In genomic region chr17:17856612-17857011, GRCm38 (mm10) we compare ENCODE assay signal across 35 mouse cellular contexts. TPM values are rescaled to one million over a fixed set of nuclear protein-coding genes. Genes with fewer than 3 reads are reported as not detected.
A peak's percentile ranks its signal among the peaks of the same experiment; 100 is the strongest.
DNase-seq lines count a peak whose midpoint lies in the region; ATAC-seq and TF ChIP-seq lines count a peak whose summit lies in the region.
"Had no signal": no experiment of that assay in that cellular context is flagged by ENCODE, and none has a peak within 500 bp of the region (broad histone marks: within the 10 kb centered on the region; RNA-seq: fewer than 3 reads in every experiment).

No protein-coding gene starts in this region.

- 0 out of 2 replicates have a peak, but pooled peaks cover 2% of the 10 kb centered on the region for H3K27me3 ChIP-seq in liver, embryonic 13.5 days
- H3K27me3 ChIP-seq: embryonic facial prominence, embryonic 13.5 days; forebrain, embryonic 13.5 days; intestine, embryonic 15.5 days; limb, embryonic 13.5 days; midbrain, embryonic 13.5 days had no signal

- ATAC-seq in liver, embryonic 13.5 days (ENCODE audit: low read depth): peak; percentile 41; the same call in 1 of the 2 replicates
- ATAC-seq: activated CD4-positive, CD25-positive, alpha-beta regulatory T cell, adult 4 months; forebrain, embryonic 13.5 days; hindbrain, embryonic 16.5 days; intestine, embryonic 15.5 days; midbrain, embryonic 13.5 days had no signal

- H3K9ac ChIP-seq in liver, embryonic 13.5 days: no peak overlapping the region
- H3K9ac ChIP-seq: embryonic facial prominence, embryonic 13.5 days; forebrain, embryonic 13.5 days; intestine, embryonic 15.5 days; limb, embryonic 13.5 days; midbrain, embryonic 13.5 days had no signal

- no peak overlapping the region for H3K4me3 ChIP-seq in gastrocnemius, adult 2 months
- H3K4me3 ChIP-seq in liver, embryonic 13.5 days (replicated peaks): no peak overlapping the region
- H3K4me3 ChIP-seq: embryonic facial prominence, embryonic 13.5 days; forebrain, embryonic 13.5 days; intestine, embryonic 15.5 days; layer of hippocampus, adult 2 months; limb, embryonic 13.5 days; midbrain, embryonic 13.5 days had no signal

- intact Hi-C loops in gastrocnemius, adult 2 months (cut with DNase I): no loop called here

- no peak overlapping the region for H3K4me2 ChIP-seq in liver, embryonic 13.5 days
- H3K4me2 ChIP-seq: embryonic facial prominence, embryonic 13.5 days; forebrain, embryonic 13.5 days; intestine, embryonic 15.5 days; limb, embryonic 13.5 days; midbrain, embryonic 13.5 days had no signal

- WGBS in liver, embryonic 13.5 days (ENCODE audit: insufficient replicate concordance): 65% methylated on average over 1 of the region's 1 CpGs

- 0 out of 2 replicates have a peak overlapping the region, but pooled peaks have one; percentile 10 for H3K27ac ChIP-seq in gastrocnemius, adult 2 months
- H3K27ac ChIP-seq in liver, embryonic 13.5 days: no peak overlapping the region
- H3K27ac ChIP-seq: embryonic facial prominence, embryonic 13.5 days; forebrain, embryonic 13.5 days; intestine, embryonic 15.5 days; layer of hippocampus, adult 2 months; limb, embryonic 13.5 days; midbrain, embryonic 13.5 days had no signal

- H3K36me3 ChIP-seq in liver, embryonic 13.5 days: no peaks in the 10 kb centered on the region
- H3K36me3 ChIP-seq: embryonic facial prominence, embryonic 13.5 days; intestine, embryonic 15.5 days; midbrain, embryonic 13.5 days had no signal

- no peak for DNase-seq in gastrocnemius, adult 2 months
- DNase-seq in gastrocnemius, postnatal 25 days: no peak
- DNase-seq in liver, embryonic 13.5 days: no peak
- DNase-seq in liver (no peak), 3134 (ENCODE audit: extremely low read depth, insufficient read length, low spot score) (peak; percentile 28), adipocyte (ENCODE audit: low spot score) (peak; percentile 46)
- DNase-seq in layer of hippocampus, adult 8-10 months (ENCODE audit: low spot score in 2 of 2): no peak
- no peak for DNase-seq in urinary bladder, adult 18-20 months (ENCODE audit: low spot score in 2 of 2)
- DNase-seq: adrenal gland, postnatal 10 days; B cell, adult 2 months; cerebellum, adult 18-20 months; cerebellum, postnatal 14 days; gastrocnemius, postnatal 36 days; kidney, adult 8-10 months; kidney, postnatal 14 days; layer of hippocampus, postnatal 36 days; right cerebral cortex, postnatal 14 days; thymus, postnatal 14 days had no signal

- H3K4me1 ChIP-seq in liver, embryonic 13.5 days (replicated peaks): no peaks in the 10 kb centered on the region
- H3K4me1 ChIP-seq: forebrain, embryonic 13.5 days; intestine, embryonic 15.5 days; midbrain, embryonic 13.5 days had no signal

- H3K9me3 ChIP-seq in liver, embryonic 13.5 days (replicated peaks): no peaks in the 10 kb centered on the region
- H3K9me3 ChIP-seq: embryonic facial prominence, embryonic 13.5 days; forebrain, embryonic 13.5 days; intestine, embryonic 15.5 days; limb, embryonic 13.5 days; midbrain, embryonic 13.5 days had no signal

- no peak for TF ChIP-seq CTCF in gastrocnemius, adult 2 months (IDR thresholded peaks at IDR 0.05)

RNA-seq across cellular contexts. Expression of gene Has1, which starts 1.6 kb away (rescaled TPM):
- total RNA-seq in gastrocnemius, adult 2 months (2021): under 1 TPM; 0.13 to 0.22 TPM
- total RNA-seq in gastrocnemius, postnatal 25 days (2021): under 1 TPM; 0.15 to 0.40 TPM
- polyA plus RNA-seq in liver, embryonic 13.5 days (2015; fragmentation: Nextera tagmentation; extraction: Ambion mirVana): 0.05 TPM in 2 replicates
- total RNA-seq in layer of hippocampus, adult 8-10 months (2022): under 1 TPM; 0.57 to 0.73 (median 0.60) TPM
- total RNA-seq: hematopoietic stem cell, adult 5-6 weeks; megakaryocyte, adult 5-6 weeks; MEL; monocyte, adult 5-6 weeks had no signal
- polyA plus RNA-seq: activated CD4-positive, CD25-positive, alpha-beta regulatory T cell, adult 4 months had no signal

RNA-seq across cellular contexts. Expression of gene Fpr1, which starts 27.1 kb away (rescaled TPM):
- total RNA-seq in gastrocnemius, adult 2 months (2021): not detected
- not detected for total RNA-seq in gastrocnemius, postnatal 25 days (2021)
- polyA plus RNA-seq in liver, embryonic 13.5 days (2015; fragmentation: Nextera tagmentation; extraction: Ambion mirVana): 1.9 and 2.3 TPM in 2 replicates
- not detected for total RNA-seq in layer of hippocampus, adult 8-10 months (2022)
- total RNA-seq: gastrocnemius, postnatal 36 days; heart, adult 8-10 months; layer of hippocampus, adult 2 months; layer of hippocampus, postnatal 36 days; left cerebral cortex, postnatal 25 days; MEL had no signal
- polyA plus RNA-seq: embryonic facial prominence, embryonic 13.5 days; forebrain, embryonic 13.5 days; limb, embryonic 13.5 days; neural tube, embryonic 11.5 days had no signal

RNA-seq across cellular contexts. Expression of gene Spaca6, which starts 29.7 kb away (rescaled TPM):
- total RNA-seq in gastrocnemius, adult 2 months (2021): 1 to 10 TPM; 8.4 to 8.9 TPM
- total RNA-seq in gastrocnemius, postnatal 25 days (2021): 10 to 100 TPM in 1 of 2 experiments, 1 to 10 TPM in 1; 7.0 to 15.8 TPM
- 3.1 and 3.4 TPM in 2 replicates for polyA plus RNA-seq in liver, embryonic 13.5 days (2015; fragmentation: Nextera tagmentation; extraction: Ambion mirVana)
- 100 to 1,000 TPM in 3 of 4 experiments, 10 to 100 TPM in 1; 88.5 to 132 (median 119) TPM for total RNA-seq in layer of hippocampus, adult 8-10 months (2022)
- total RNA-seq: monocyte, adult 5-6 weeks had no signal

RNA-seq across cellular contexts. Expression of gene Fpr2, which starts 31.0 kb away (rescaled TPM):
- total RNA-seq in gastrocnemius, adult 2 months (2021): not detected
- total RNA-seq in gastrocnemius, postnatal 25 days (2021): not detected
- polyA plus RNA-seq in liver, embryonic 13.5 days (2015; fragmentation: Nextera tagmentation; extraction: Ambion mirVana): 0.36 and 0.95 TPM in 2 replicates
- not detected for total RNA-seq in layer of hippocampus, adult 8-10 months (2022)
- total RNA-seq: gastrocnemius, postnatal 36 days; layer of hippocampus, adult 2 months; layer of hippocampus, postnatal 36 days; left cerebral cortex, postnatal 25 days; MEL had no signal
- polyA plus RNA-seq: embryonic facial prominence, embryonic 13.5 days; forebrain, embryonic 13.5 days; limb, embryonic 13.5 days; midbrain, embryonic 13.5 days; neural tube, embryonic 11.5 days had no signal

RNA-seq across cellular contexts. Expression of gene Fpr3, which starts 31.0 kb away (rescaled TPM):
- total RNA-seq in gastrocnemius, adult 2 months (2021): not detected
- total RNA-seq in gastrocnemius, postnatal 25 days (2021): not detected
- not detected in 2 replicates for polyA plus RNA-seq in liver, embryonic 13.5 days (2015; fragmentation: Nextera tagmentation; extraction: Ambion mirVana)
- total RNA-seq in layer of hippocampus, adult 8-10 months (2022): not detected
- total RNA-seq: adrenal gland, postnatal 10 days; gastrocnemius, postnatal 36 days; heart, adult 8-10 months; hematopoietic stem cell, adult 5-6 weeks; layer of hippocampus, adult 2 months; layer of hippocampus, postnatal 36 days; left cerebral cortex, postnatal 25 days; megakaryocyte, adult 5-6 weeks; MEL; monocyte, adult 5-6 weeks had no signal
- polyA plus RNA-seq: embryonic facial prominence, embryonic 13.5 days; forebrain, embryonic 13.5 days; heart, embryonic 16.5 days; hindbrain, embryonic 16.5 days; intestine, embryonic 15.5 days; limb, embryonic 13.5 days; midbrain, embryonic 13.5 days; neural tube, embryonic 11.5 days; spleen, adult 2 months had no signal

Comparison
In these comparisons a context has a peak if more than half of its experiments do, and no peak if none do; other contexts are left out.
1. DNase-seq: peak in 3134 (single experiment) and adipocyte (single experiment); none in gastrocnemius, adult 2 months (single experiment), gastrocnemius, postnatal 25 days (single experiment), liver, embryonic 13.5 days (single experiment), liver (single experiment), layer of hippocampus, adult 8-10 months (0 of 2) and urinary bladder, adult 18-20 months (0 of 2).
2. RNA of gene Spaca6, which starts 29.7 kb away (total RNA-seq): 88.5 to 132 TPM in layer of hippocampus, adult 8-10 months; 7.0 to 15.8 TPM in gastrocnemius, postnatal 25 days and 8.4 to 8.9 TPM in gastrocnemius, adult 2 months; every median in the first group is over 4 times any median in the second.